Comparison of ENCODE assay signal across 26 mouse cellular contexts in the genomic region with DNA sequence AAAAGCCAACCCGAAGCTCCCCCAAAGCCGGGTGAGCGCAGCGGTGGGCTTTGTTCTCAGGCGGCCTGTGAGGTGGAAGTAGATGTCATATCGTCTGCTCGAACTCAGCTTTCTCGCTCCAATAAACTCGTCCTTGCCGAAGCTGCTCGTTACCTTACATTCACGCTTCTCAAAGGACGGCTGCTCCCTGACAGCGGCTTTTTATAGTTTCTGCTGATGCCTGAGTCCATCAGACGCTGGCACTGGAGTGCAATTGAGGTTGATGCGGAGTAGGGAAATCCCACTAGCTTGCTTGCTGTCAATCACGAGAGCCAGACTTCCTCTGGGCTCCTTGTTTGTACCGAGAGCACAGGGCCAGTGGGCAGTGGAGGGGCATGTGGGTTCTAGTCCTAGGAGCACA.
DNase-seq lines count a peak whose midpoint lies in the region; ATAC-seq and TF ChIP-seq lines count a peak whose summit lies in the region.
"Had no signal": no experiment of that assay in that cellular context is flagged by ENCODE, and none has a peak within 500 bp of the region (broad histone marks: within the 10 kb centered on the region; RNA-seq: fewer than 3 reads in every experiment).

No protein-coding gene starts in this region.

- peaks cover 8% of the 10 kb centered on the region; the same call in 1 of the 2 replicates for H3K9me3 ChIP-seq in forebrain, embryonic 10.5 days
- H3K9me3 ChIP-seq in forebrain, embryonic 12.5 days: no peaks in the 10 kb centered on the region
- no peaks in the 10 kb centered on the region for H3K9me3 ChIP-seq in heart, embryonic 10.5 days
- H3K9me3 ChIP-seq in midbrain, postnatal 0 days (ENCODE audit: low read length): no peaks in the 10 kb centered on the region
- H3K9me3 ChIP-seq in midbrain, embryonic 10.5 days (replicated peaks): peaks cover 4% of the 10 kb centered on the region; the same call in 1 of the 2 replicates
- H3K9me3 ChIP-seq: liver, embryonic 12.5 days; midbrain, embryonic 12.5 days; neural tube, embryonic 13.5 days; stomach, embryonic 15.5 days had no signal

- H3K27ac ChIP-seq in forebrain, embryonic 10.5 days: 0 out of 2 replicates have a peak overlapping the region, but pooled peaks have one; percentile 0
- no peak overlapping the region for H3K27ac ChIP-seq in forebrain, embryonic 12.5 days
- H3K27ac ChIP-seq in heart, embryonic 10.5 days: no peak overlapping the region
- 0 out of 2 replicates have a peak overlapping the region, but pooled peaks have one; percentile 4 for H3K27ac ChIP-seq in midbrain, postnatal 0 days (ENCODE audit: low read depth, low read length)
- no peak overlapping the region for H3K27ac ChIP-seq in midbrain, embryonic 10.5 days (replicated peaks)
- no peak overlapping the region for H3K27ac ChIP-seq in cerebellum, adult 2 months (ENCODE audit: insufficient read depth, low read length)
- H3K27ac ChIP-seq: embryonic facial prominence, embryonic 13.5 days; kidney, postnatal 0 days; liver, embryonic 12.5 days; midbrain, embryonic 12.5 days; neural tube, embryonic 13.5 days; stomach, embryonic 15.5 days had no signal

- H3K36me3 ChIP-seq in forebrain, embryonic 10.5 days (replicated peaks): peaks cover 32% of the 10 kb centered on the region
- H3K36me3 ChIP-seq in forebrain, embryonic 12.5 days (replicated peaks): no peaks in the 10 kb centered on the region; the same call in 1 of the 2 replicates
- H3K36me3 ChIP-seq in heart, embryonic 10.5 days: no peaks in the 10 kb centered on the region; the same call in 1 of the 2 replicates
- no peaks in the 10 kb centered on the region for H3K36me3 ChIP-seq in midbrain, postnatal 0 days (ENCODE audit: insufficient read depth, low read length)
- peaks cover 16% of the 10 kb centered on the region for H3K36me3 ChIP-seq in midbrain, embryonic 10.5 days
- H3K36me3 ChIP-seq: neural tube, embryonic 13.5 days; stomach, embryonic 15.5 days had no signal

- no peak for TF ChIP-seq POLR2A in cerebellum, adult 2 months (IDR thresholded peaks at IDR 0.05; ENCODE audit: borderline replicate concordance, insufficient read depth, low read length)

- H3K4me3 ChIP-seq in forebrain, embryonic 10.5 days: no peak overlapping the region
- H3K4me3 ChIP-seq in forebrain, embryonic 12.5 days (replicated peaks): no peak overlapping the region
- no peak overlapping the region for H3K4me3 ChIP-seq in heart, embryonic 10.5 days
- no peak overlapping the region for H3K4me3 ChIP-seq in midbrain, postnatal 0 days (ENCODE audit: low read depth, low read length)
- no peak overlapping the region for H3K4me3 ChIP-seq in midbrain, embryonic 10.5 days
- H3K4me3 ChIP-seq in cerebellum, adult 2 months (replicated peaks; ENCODE audit: insufficient read depth, low read depth, low read length): no peak overlapping the region
- H3K4me3 ChIP-seq: embryonic facial prominence, embryonic 13.5 days; liver, embryonic 12.5 days; midbrain, embryonic 12.5 days; myocyte; neural tube, embryonic 13.5 days; stomach, embryonic 15.5 days had no signal

- no peak for ATAC-seq in forebrain, embryonic 12.5 days (ENCODE audit: low FRiP score)
- ATAC-seq in midbrain, postnatal 0 days (ENCODE audit: low FRiP score): no peak
- ATAC-seq: hindbrain, embryonic 16.5 days; liver, embryonic 12.5 days had no signal

- TF ChIP-seq CTCF in midbrain, postnatal 0 days (IDR thresholded peaks at IDR 0.05): no peak
- no peak for TF ChIP-seq CTCF in cerebellum, adult 2 months (IDR thresholded peaks at IDR 0.05; ENCODE audit: borderline replicate concordance, insufficient read depth, low read depth, low read length)

- H3K27me3 ChIP-seq in forebrain, embryonic 10.5 days (ENCODE audit: poor library complexity, severe bottlenecking): no peaks in the 10 kb centered on the region
- no peaks in the 10 kb centered on the region for H3K27me3 ChIP-seq in forebrain, embryonic 12.5 days
- H3K27me3 ChIP-seq in heart, embryonic 10.5 days (ENCODE audit: insufficient read depth, poor library complexity, severe bottlenecking): no peaks in the 10 kb centered on the region
- H3K27me3 ChIP-seq in midbrain, postnatal 0 days (ENCODE audit: insufficient read depth, low read length): no peaks in the 10 kb centered on the region
- no peaks in the 10 kb centered on the region for H3K27me3 ChIP-seq in midbrain, embryonic 10.5 days (ENCODE audit: low read depth, poor library complexity, severe bottlenecking)
- no peaks in the 10 kb centered on the region for H3K27me3 ChIP-seq in cerebellum, adult 2 months (ENCODE audit: control insufficient read depth, insufficient read depth, low read length)
- H3K27me3 ChIP-seq: embryonic facial prominence, embryonic 13.5 days; liver, embryonic 12.5 days; midbrain, embryonic 12.5 days; neural tube, embryonic 13.5 days; stomach, embryonic 15.5 days had no signal

- no peak overlapping the region for H3K9ac ChIP-seq in forebrain, embryonic 12.5 days
- no peak overlapping the region for H3K9ac ChIP-seq in midbrain, postnatal 0 days (replicated peaks; ENCODE audit: low read length, poor library complexity, severe bottlenecking)
- H3K9ac ChIP-seq: embryonic facial prominence, embryonic 13.5 days; liver, embryonic 12.5 days; midbrain, embryonic 12.5 days; neural tube, embryonic 13.5 days; stomach, embryonic 15.5 days had no signal

- WGBS in forebrain, embryonic 10.5 days: 80% methylated on average over 18 of the region's 18 CpGs
- WGBS in forebrain, embryonic 12.5 days: 50% methylated on average over 18 of the region's 18 CpGs
- WGBS in heart, embryonic 10.5 days: 80% methylated on average over 18 of the region's 18 CpGs
- WGBS in midbrain, postnatal 0 days: 61% methylated on average over 18 of the region's 18 CpGs
- 87% methylated on average over 18 of the region's 18 CpGs for WGBS in midbrain, embryonic 10.5 days
- 76% methylated on average over 18 of the region's 18 CpGs for WGBS in cerebellum, adult 2 months

- no peak for DNase-seq in forebrain, embryonic 10.5 days (ENCODE audit: extremely low spot score, low spot score)
- peak; percentile 93 for DNase-seq in heart, adult 11 months
- no peak for DNase-seq in heart, embryonic 10.5 days (ENCODE audit: low spot score)
- DNase-seq in midbrain, postnatal 0 days (ENCODE audit: low spot score): peak; percentile 21
- DNase-seq in midbrain, embryonic 10.5 days (ENCODE audit: low spot score): no peak
- no peak for DNase-seq in c-Kit-positive CD71-positive TER-119-positive erythroid progenitor cells, embryonic 14.5 days (ENCODE audit: low spot score)
- no peak for DNase-seq in cerebellum, adult 2 months
- DNase-seq: adrenal gland, postnatal 14 days; cerebellum, adult 11 months; cerebellum, postnatal 10 days; gastrocnemius, postnatal 25 days; kidney, adult 2 months; lung, adult 18-20 months; lung, postnatal 10 days; right cerebral cortex, adult 18-20 months; right cerebral cortex, postnatal 4 days; thymus, postnatal 25 days had no signal

- H3K4me1 ChIP-seq in forebrain, embryonic 10.5 days: peaks cover 27% of the 10 kb centered on the region
- peaks cover 12% of the 10 kb centered on the region for H3K4me1 ChIP-seq in forebrain, embryonic 12.5 days
- H3K4me1 ChIP-seq in heart, embryonic 10.5 days: peaks cover 18% of the 10 kb centered on the region
- peaks cover 5% of the 10 kb centered on the region; the same call in 1 of the 2 replicates for H3K4me1 ChIP-seq in midbrain, postnatal 0 days (ENCODE audit: insufficient read depth, low read length)
- peaks cover 22% of the 10 kb centered on the region for H3K4me1 ChIP-seq in midbrain, embryonic 10.5 days
- peaks cover 12% of the 10 kb centered on the region for H3K4me1 ChIP-seq in cerebellum, adult 2 months (ENCODE audit: control insufficient read depth, insufficient read depth, low read length)
- H3K4me1 ChIP-seq: embryonic facial prominence, embryonic 13.5 days; stomach, embryonic 15.5 days had no signal

- no peak overlapping the region for H3K4me2 ChIP-seq in forebrain, embryonic 12.5 days
- no peak overlapping the region for H3K4me2 ChIP-seq in midbrain, postnatal 0 days (ENCODE audit: low read depth, low read length, poor library complexity, severe bottlenecking)
- H3K4me2 ChIP-seq: embryonic facial prominence, embryonic 13.5 days; liver, embryonic 12.5 days; midbrain, embryonic 12.5 days; neural tube, embryonic 13.5 days; stomach, embryonic 15.5 days had no signal

Comparison
In these comparisons a context has a peak if more than half of its experiments do, and no peak if none do; other contexts are left out.
1. DNase-seq: peak in heart, adult 11 months (single experiment) and midbrain, postnatal 0 days (single experiment); none in forebrain, embryonic 10.5 days (single experiment), heart, embryonic 10.5 days (single experiment), midbrain, embryonic 10.5 days (single experiment), c-Kit-positive CD71-positive TER-119-positive erythroid progenitor cells, embryonic 14.5 days (single experiment) and cerebellum, adult 2 months (0 of 2).
2. H3K27ac ChIP-seq: peak in forebrain, embryonic 10.5 days (single experiment) and midbrain, postnatal 0 days (single experiment); none in forebrain, embryonic 12.5 days (single experiment), heart, embryonic 10.5 days (single experiment), midbrain, embryonic 10.5 days (single experiment) and cerebellum, adult 2 months (single experiment).